Mouse (Mus musculus): ENCODE data around the gene Babam2.

DNA sequence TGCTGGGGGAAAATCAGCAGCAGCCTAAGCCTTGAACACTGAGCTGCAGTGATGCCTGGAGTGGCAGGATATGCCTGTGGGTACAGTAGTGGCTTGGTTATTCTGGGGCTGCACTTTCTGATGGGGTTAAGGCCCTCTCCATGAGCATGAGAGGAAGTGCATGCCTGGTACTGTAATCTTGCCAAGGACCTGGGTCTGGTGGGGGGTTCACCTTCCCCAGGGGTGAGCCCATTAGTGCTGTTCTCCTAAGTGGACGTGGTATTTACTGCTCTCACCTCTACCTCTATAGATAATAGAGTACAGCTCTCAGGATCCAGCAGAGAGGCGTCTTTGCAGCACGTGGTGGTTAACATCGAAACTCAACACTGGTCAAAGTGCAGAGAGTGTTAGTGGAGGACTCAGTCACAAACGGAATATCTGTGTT is 16.4 kb downstream of the Babam2 start:
- no peak for TF ChIP-seq REST (IDR thresholded peaks at IDR 0.05; ENCODE audit: insufficient read depth, insufficient read length)
- TF ChIP-seq SRF (IDR thresholded peaks at IDR 0.05; ENCODE audit: control insufficient read depth, insufficient read length, low read depth) = no peak
- TF ChIP-seq TCF12 (IDR thresholded peaks at IDR 0.05; ENCODE audit: insufficient read depth, poor library complexity, severe bottlenecking) = no peak
